Mouse (Mus musculus) hindbrain, embryonic 10.5 days (tissue): Measurements from ENCODE around the gene Trim56. TPM values are rescaled to one million over a fixed set of nuclear protein-coding genes. Genes with fewer than 3 reads are reported as not detected.

Experiments
- DNase-seq: peaks from one replicate; pipeline ENCODE4 v3.0.0-alpha.2; 2017; ENCODE audit warnings: low spot score
- H3K27ac ChIP-seq: fragments of 300-500 bp; sonication (generic); 2 replicates; pipeline ENCODE4 v1.5.1; 2016; ENCODE audit warnings: mild to moderate bottlenecking, moderate library complexity
- H3K27me3 ChIP-seq: fragments of 300-500 bp; sonication (generic); 2 replicates; pipeline ENCODE4 v1.6.1; 2016; ENCODE audit warnings: mild to moderate bottlenecking; ENCODE audit not compliant: poor library complexity, insufficient read depth, severe bottlenecking
- H3K36me3 ChIP-seq: fragments of 300-500 bp; sonication (generic); 2 replicates; pipeline ENCODE4 v1.6.1; 2016; ENCODE audit warnings: mild to moderate bottlenecking, moderate library complexity
- H3K4me1 ChIP-seq: fragments of 300-500 bp; sonication (generic); replicated peaks from 2 replicates; pipeline ENCODE4 v1.6.1; 2016; ENCODE audit warnings: mild to moderate bottlenecking
- H3K4me3 ChIP-seq: fragments of 300-500 bp; sonication (generic); 2 replicates; pipeline ENCODE4 v1.5.1; 2016; ENCODE audit warnings: mild to moderate bottlenecking, moderate library complexity
- H3K9me3 ChIP-seq: fragments of 300-500 bp; sonication (generic); 2 replicates; pipeline ENCODE4 v1.6.1; 2016; ENCODE audit warnings: mild to moderate bottlenecking, moderate library complexity
- WGBS: fragments of 180-500 bp; shearing (Covaris S2); methylation state at CpG from one replicate; pipeline ENCODE4 v1.1.7; 2016; 5-methylcytosine and 5-hydroxymethylcytosine counted together
- polyA plus RNA-seq: library from polyadenylated mRNA; unstranded; fragments of >200 nt; fragmentation: Nextera tagmentation; extraction: Ambion mirVana; gene quantifications from 2 replicates; pipeline ENCODE4 v1.2.1, GENCODE M21; 2016

Trim56 gene
- polyA plus RNA-seq, 1 experiment from 2014 or later = 5.2 TPM

GRCm38 (mm10) chr5:137085021-137085420, 31.0 kb downstream of the Trim56 start:
- no peak overlapping the region for H3K4me3 ChIP-seq
- H3K27me3 ChIP-seq = no peaks in the 10 kb centered on the region
- 87% methylated on average over 6 of the region's 6 CpGs for WGBS
- peaks cover 15% of the 10 kb centered on the region; the same call in 1 of the 2 replicates for H3K9me3 ChIP-seq
- 0 out of 2 replicates have a peak, but pooled peaks cover 9% of the 10 kb centered on the region for H3K4me1 ChIP-seq
- no peaks in the 10 kb centered on the region for H3K36me3 ChIP-seq
- H3K27ac ChIP-seq = no peak overlapping the region
- DNase-seq = no peak

- H3K36me3 ChIP-seq = no peaks in the 10 kb centered on the region
- H3K4me3 ChIP-seq = no peak overlapping the region
- H3K4me1 ChIP-seq = 0 out of 2 replicates have a peak, but pooled peaks cover 11% of the 10 kb centered on the region
- WGBS = 86% methylated on average over 4 of the region's 4 CpGs
- no peak overlapping the region for H3K27ac ChIP-seq
- H3K27me3 ChIP-seq = no peaks in the 10 kb centered on the region
- DNase-seq = no peak
- H3K9me3 ChIP-seq = 0 out of 2 replicates have a peak, but pooled peaks cover 8% of the 10 kb centered on the region
Measured at GRCm38 (mm10) chr5:137083051-137083450, 33.0 kb downstream of the Trim56 start.

- DNase-seq = no peak
- Histone ChIP-seq H3K27me3 (no peaks in the 10 kb centered on the region), H3K9me3 (no peaks in the 10 kb centered on the region), H3K27ac (no peak overlapping the region), H3K4me1 (peaks cover 25% of the 10 kb centered on the region), H3K36me3 (no peaks in the 10 kb centered on the region), H3K4me3 (no peak overlapping the region)
- 60% methylated on average over 5 of the region's 5 CpGs for WGBS
Measured at GRCm38 (mm10) chr5:137079849-137080248, 36.2 kb downstream of the Trim56 start.

- H3K4me1 ChIP-seq = peaks cover 34% of the 10 kb centered on the region
- no peaks in the 10 kb centered on the region for H3K36me3 ChIP-seq
- 67% methylated on average over 6 of the region's 6 CpGs for WGBS
- no peaks in the 10 kb centered on the region for H3K9me3 ChIP-seq
- H3K27ac ChIP-seq = no peak overlapping the region
- H3K4me3 ChIP-seq = no peak overlapping the region
- no peak for DNase-seq
- H3K27me3 ChIP-seq = no peaks in the 10 kb centered on the region
Measured at GRCm38 (mm10) chr5:137078616-137079015, 37.4 kb downstream of the Trim56 start.

- no peaks in the 10 kb centered on the region for H3K9me3 ChIP-seq
- no peak overlapping the region for H3K4me3 ChIP-seq
- no peaks in the 10 kb centered on the region for H3K27me3 ChIP-seq
- 79% methylated on average over 14 of the region's 14 CpGs for WGBS
- DNase-seq = no peak
- H3K4me1 ChIP-seq = peaks cover 34% of the 10 kb centered on the region
- H3K36me3 ChIP-seq = no peaks in the 10 kb centered on the region
- no peak overlapping the region for H3K27ac ChIP-seq
Measured at GRCm38 (mm10) chr5:137078041-137078440, 38.0 kb downstream of the Trim56 start.

- Histone ChIP-seq H3K4me1 (peaks cover 39% of the 10 kb centered on the region), H3K27me3 (no peaks in the 10 kb centered on the region), H3K36me3 (no peaks in the 10 kb centered on the region), H3K9me3 (no peaks in the 10 kb centered on the region), H3K27ac (no peak overlapping the region), H3K4me3 (no peak overlapping the region)
- DNase-seq = no peak
- WGBS = 88% methylated on average over 7 of the region's 7 CpGs
Measured at GRCm38 (mm10) chr5:137077187-137077586, 38.8 kb downstream of the Trim56 start.

- 31% methylated on average over 12 of the region's 12 CpGs for WGBS
- peaks cover 45% of the 10 kb centered on the region for H3K4me1 ChIP-seq
- DNase-seq = peak; percentile 25
- H3K4me3 ChIP-seq = no peak overlapping the region
- H3K9me3 ChIP-seq = no peaks in the 10 kb centered on the region
- no peaks in the 10 kb centered on the region for H3K27me3 ChIP-seq
- H3K36me3 ChIP-seq = no peaks in the 10 kb centered on the region
- H3K27ac ChIP-seq = peak overlapping the region; percentile 50; the same call in 1 of the 2 replicates
Measured at GRCm38 (mm10) chr5:137076191-137076930, 39.6 kb downstream of the Trim56 start.

GRCm38 (mm10) chr5:137075726-137076125, 40.3 kb downstream of the Trim56 start:
- DNase-seq = no peak
- no peak overlapping the region for H3K4me3 ChIP-seq
- 63% methylated on average over 6 of the region's 6 CpGs for WGBS
- 0 out of 2 replicates have a peak overlapping the region, but pooled peaks have one; percentile 50 for H3K27ac ChIP-seq
- no peaks in the 10 kb centered on the region for H3K9me3 ChIP-seq
- H3K27me3 ChIP-seq = no peaks in the 10 kb centered on the region
- no peaks in the 10 kb centered on the region for H3K36me3 ChIP-seq
- H3K4me1 ChIP-seq = peaks cover 43% of the 10 kb centered on the region

- Histone ChIP-seq H3K36me3 (no peaks in the 10 kb centered on the region), H3K27me3 (no peaks in the 10 kb centered on the region), H3K4me1 (peaks cover 34% of the 10 kb centered on the region), H3K27ac (0 out of 2 replicates have a peak overlapping the region, but pooled peaks have one; percentile 24), H3K4me3 (no peak overlapping the region), H3K9me3 (no peaks in the 10 kb centered on the region)
- WGBS = 25% methylated on average over 6 of the region's 6 CpGs
- no peak for DNase-seq
Measured at GRCm38 (mm10) chr5:137074191-137074651, 41.8 kb downstream of the Trim56 start.

GRCm38 (mm10) chr5:137073141-137073540, 42.9 kb downstream of the Trim56 start:
- no peaks in the 10 kb centered on the region for H3K27me3 ChIP-seq
- 90% methylated on average over 8 of the region's 8 CpGs for WGBS
- peaks cover 34% of the 10 kb centered on the region for H3K4me1 ChIP-seq
- no peaks in the 10 kb centered on the region for H3K9me3 ChIP-seq
- H3K4me3 ChIP-seq = no peak overlapping the region
- no peak for DNase-seq
- H3K27ac ChIP-seq = no peak overlapping the region
- H3K36me3 ChIP-seq = no peaks in the 10 kb centered on the region

- 20% methylated on average over 23 of the region's 23 CpGs for WGBS
- peak; percentile 68 for DNase-seq
- H3K27ac ChIP-seq = peak within 1 kb of the TSS; percentile 57
- peak within 1 kb of the TSS; percentile 45 for H3K4me3 ChIP-seq
- H3K9me3 ChIP-seq = no peaks in the 10 kb centered on the region
- H3K4me1 ChIP-seq = peaks cover 34% of the 10 kb centered on the region
- H3K36me3 ChIP-seq = no peaks in the 10 kb centered on the region
- no peaks in the 10 kb centered on the region for H3K27me3 ChIP-seq
Measured at GRCm38 (mm10) chr5:137072079-137072960, 43.7 kb downstream of the Trim56 start, which contains the start of gene Serpine1. Gene Serpine1, minus strand, starts transcription at chr5:137072268.

- WGBS = 86% methylated on average over 19 of the region's 19 CpGs
- no peak for DNase-seq
- H3K9me3 ChIP-seq = no peaks in the 10 kb centered on the region
Measured at GRCm38 (mm10) chr5:137070881-137071605, 45.0 kb downstream of the Trim56 start.

More at GRCm38 (mm10) chr5:137070881-137071605, 45.0 kb downstream of the Trim56 start:
- H3K36me3 ChIP-seq = no peaks in the 10 kb centered on the region
- peaks cover 26% of the 10 kb centered on the region for H3K4me1 ChIP-seq
- H3K27me3 ChIP-seq = no peaks in the 10 kb centered on the region
- H3K4me3 ChIP-seq = no peak overlapping the region
- H3K27ac ChIP-seq = no peak overlapping the region
